Mouse (Mus musculus): ENCODE results near the gene Ssr2. TPM values are rescaled to one million over a fixed set of nuclear protein-coding genes. Genes with fewer than 3 reads are reported as not detected.

Gene Ssr2
- total RNA-seq, 1 experiment from 2014 or later, result 214 TPM

DNA sequence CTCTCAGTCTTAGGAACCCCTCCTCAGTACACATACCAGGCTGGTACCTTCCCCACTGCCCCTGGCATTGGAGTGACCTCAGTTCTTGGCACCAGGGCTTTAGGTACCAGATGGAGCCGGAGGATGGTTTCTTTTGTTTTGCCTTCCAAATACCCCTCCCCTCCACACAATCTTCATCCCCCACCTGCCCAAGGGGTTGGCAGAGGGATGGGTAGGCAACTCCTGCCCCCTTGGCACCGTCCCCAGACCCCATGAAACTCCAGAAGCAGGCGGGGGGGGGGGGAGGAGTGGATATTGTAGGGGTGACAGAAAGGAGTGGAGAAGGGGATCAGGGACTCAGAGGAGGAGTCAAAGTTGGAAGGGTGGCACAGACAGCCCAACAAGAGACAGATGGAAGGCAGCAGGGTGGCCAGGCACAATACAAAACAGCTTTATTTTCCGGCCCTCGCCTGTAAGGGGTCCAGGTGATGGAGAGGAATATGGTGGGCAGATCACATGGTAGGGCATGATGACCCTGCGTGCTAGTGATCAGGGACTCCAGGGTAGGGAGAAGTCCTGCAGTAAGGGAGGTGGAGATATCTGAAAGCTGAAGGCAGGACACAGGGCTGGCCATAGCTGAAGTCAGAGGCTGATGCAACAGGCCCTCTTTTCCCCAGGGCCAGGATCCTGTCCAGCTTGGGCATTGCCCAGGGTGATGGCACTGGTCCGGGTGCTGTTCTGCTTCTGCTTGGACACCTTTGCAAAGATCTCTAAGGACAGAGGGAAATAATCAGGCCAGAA, 33.9 kb upstream of the Ssr2 start:
- no peak for DNase-seq

DNA sequence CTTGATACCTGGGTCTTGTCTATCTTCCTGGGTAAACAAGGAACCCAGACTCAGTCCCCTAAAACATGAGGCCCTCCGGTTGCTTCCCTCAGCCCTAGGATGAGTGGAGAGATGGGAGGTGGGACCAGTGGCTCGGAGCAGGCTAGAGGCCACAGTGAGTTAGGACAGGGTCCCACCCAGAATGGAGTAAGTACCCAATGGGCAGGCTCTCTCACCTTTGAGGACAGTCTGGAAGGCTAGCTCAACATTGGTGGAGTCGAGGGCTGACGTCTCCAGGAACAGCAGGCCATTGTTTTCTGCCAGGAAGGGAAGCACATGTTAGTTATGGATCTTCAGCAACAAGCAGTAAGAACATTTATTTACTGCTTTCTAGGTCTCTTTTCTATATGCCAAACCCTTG, 33.2 kb upstream of the Ssr2 start:
- DNase-seq, result no peak

DNA sequence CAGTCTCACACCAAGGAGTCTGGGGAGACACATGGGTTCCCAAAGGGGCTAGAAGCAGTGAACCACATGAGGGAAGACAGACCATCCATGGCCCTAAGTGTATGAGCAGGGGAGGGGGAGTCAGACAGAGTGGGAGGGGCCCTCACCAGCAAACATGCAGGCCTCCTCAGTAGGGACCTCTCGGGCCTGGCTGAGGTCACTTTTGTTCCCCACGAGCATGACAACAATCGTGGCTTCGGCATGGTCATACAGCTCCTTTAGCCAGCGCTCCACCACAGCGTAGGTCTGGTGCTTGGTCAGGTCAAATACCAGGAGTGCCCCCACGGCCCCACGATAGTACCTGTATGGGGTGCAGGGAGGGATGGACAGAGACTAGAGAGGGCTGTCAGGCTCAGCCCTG, 32.5 kb upstream of the Ssr2 start:
- DNase-seq, result no peak

DNA sequence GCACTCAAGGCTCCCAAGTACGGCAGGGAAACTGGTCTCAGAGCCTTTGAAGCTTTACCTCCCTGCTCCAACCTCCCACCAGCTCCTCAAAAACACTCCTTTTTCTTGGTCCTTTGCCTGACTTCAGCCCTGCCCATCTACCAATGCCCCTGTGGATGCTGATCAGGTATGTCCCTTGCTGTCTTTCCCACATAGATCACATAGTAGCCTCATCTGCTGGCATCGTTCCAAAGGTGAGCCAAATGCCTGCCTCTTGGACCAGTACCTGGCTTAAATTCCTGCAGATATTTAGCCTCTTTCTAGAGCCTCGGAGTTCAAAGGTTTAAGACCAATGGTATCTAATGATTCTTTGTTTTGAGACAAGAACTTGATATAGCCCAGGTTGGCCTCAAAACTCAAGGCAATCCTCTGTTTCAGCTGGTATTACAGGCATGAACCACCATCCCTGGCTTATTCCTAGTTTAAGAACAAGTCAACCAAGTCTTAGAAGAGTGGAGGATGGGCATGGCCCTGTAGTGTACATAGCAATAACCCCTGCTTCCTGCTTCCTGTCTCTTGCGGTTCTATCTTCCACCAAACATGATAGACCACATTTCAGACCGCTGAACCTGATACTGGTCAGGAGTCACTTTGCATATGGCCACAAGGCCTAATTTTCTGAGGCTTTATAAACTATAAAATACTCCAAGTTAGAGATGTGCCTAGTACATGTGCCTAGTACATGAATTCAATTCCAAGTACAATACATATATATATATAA, 31.8 kb upstream of the Ssr2 start:
- no peak for DNase-seq

DNA sequence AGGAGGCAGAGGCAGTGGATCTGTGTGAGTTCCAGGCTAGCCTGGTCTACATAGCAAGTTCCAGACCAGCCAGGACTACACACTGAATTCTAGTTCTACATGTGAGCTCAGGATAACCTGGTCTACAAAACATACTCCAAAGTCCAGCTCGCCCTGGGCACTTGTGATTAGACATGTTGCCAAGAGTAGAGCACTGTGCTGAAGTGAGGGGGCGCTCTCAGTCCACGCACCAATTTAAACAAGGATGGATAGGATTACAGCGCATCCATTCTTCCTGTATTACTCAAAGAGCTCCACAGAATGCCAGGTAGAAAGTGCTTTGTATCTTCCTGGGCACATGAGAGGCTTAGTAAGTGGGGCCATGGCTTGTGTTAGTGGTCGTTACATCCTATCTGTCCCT, 31.2 kb upstream of the Ssr2 start:
- no peak for DNase-seq

DNA sequence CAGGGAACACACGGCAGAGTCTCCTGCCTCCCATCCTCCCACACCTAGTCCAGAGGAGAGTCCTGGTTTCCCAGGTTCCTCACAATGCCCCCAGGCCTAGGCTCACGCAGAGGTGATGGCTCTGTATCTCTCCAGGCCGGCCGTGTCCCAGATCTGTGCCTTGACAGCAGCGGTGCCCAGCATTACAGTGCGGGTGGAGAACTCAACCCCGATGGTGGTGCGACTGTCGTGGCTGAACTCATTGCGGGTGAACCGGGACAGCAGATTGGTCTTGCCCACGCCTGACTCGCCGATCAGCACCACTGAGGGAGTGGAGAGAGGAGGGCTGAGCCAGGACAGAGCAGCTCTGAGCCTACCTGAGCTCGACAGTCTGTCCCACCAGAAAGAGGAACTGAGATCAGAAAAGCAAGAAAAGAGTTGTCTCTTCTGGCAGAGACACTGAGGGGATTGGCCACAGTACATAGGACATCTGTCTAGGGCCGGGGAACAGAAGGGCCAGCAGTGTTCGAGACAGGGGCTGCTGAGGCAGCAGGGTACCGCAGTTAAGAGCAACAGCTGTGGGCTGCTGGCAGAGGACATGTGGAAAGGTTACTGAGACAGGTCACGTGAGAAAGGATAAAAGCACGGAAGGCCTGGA, 30.6 kb upstream of the Ssr2 start:
- DNase-seq, result no peak

DNA sequence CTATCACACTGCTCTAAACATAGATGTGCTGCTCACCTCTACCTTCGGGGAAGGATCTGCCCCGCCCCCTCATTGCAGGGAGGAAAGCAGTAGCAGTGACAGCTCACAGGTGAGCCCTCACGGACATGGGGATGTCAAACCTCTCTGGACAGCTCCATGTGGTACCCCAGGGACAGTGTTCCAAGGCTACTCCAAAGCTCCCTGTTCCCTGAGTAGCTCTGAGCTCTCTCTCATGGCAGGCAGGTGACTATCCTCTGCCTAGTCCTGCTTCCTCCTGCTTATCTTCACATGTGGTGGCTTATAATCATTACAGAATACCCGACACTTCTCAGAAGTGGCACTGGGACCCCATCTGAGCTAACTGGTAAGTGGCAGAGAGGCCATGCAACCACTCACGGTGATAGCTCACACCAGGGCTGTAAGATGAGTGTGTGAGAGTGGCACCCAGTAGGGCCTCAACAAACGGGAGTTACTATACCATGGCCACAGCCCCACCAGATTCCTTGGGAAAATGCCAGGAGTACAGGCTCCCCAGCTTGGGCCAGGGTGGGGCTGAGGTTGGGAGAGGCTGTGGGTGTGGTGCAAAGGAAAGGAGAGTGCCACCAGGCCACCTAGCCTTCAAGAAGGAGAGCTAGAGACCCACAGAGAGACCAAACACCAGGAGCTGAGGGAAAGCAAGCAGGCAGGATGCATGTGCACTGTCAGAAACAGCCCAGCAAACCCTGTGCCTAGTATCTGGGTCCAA, 28.8 kb upstream of the Ssr2 start:
- DNase-seq, result no peak

DNA sequence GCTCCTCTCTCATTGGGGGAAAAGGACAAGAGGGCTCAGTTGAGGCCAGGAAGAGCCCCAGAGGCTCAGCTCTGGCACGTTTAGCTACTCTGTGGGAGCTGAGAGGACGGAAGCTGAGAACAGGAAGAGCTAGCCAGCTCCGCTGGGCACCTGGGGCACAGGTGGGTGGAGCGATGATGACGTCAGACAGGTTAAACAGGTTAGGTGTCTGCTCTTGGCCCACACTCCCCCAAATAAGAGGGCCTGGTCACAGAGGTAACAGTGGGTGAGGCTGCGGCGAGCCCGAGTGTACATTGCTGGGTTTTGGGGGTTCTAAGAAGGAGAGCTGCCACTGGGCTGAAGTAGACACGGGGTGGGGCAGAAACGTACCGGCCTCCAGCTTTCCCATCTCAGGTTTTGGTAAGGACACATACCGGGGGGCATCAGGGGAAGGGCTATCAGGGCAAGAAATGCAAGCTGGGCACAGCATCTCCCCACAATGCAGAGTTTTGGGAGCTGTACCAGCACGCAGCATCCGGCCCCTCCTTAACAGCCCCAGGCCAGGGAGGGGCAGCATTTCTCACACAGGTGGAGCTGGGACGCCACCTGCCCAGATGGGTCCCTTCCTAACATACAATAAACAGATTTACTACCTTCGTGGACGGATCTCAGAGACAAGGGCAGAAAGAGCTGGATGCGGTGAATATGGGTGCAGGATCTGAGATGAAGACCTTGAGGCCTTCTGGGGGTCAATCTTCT, 27.3 kb upstream of the Ssr2 start, which contains the start of gene Rab25:
TSS of gene Rab25 (minus strand) at position 121 of the 738 bp plus-strand sequence.
- no peak for DNase-seq

DNA sequence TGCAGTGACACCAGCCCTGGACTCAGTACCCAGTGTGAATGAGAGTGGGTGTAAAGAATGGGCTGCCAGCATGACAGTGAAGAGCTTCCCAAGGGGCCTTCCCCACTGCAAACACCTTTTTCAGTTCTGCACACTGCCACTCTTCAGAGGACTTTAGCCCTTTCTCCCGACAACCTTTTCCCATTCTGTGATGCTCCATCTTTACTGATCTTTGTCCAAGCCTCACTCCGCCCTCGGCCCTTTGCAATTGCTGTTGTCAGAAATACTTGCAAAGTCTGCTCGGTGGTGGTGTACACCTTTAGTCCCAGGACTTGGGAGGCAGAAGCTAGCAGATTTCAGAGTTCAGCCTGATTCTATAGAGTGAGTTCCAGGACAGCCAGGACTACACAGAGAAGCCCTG, 24.1 kb upstream of the Ssr2 start:
- no peak for DNase-seq

DNA sequence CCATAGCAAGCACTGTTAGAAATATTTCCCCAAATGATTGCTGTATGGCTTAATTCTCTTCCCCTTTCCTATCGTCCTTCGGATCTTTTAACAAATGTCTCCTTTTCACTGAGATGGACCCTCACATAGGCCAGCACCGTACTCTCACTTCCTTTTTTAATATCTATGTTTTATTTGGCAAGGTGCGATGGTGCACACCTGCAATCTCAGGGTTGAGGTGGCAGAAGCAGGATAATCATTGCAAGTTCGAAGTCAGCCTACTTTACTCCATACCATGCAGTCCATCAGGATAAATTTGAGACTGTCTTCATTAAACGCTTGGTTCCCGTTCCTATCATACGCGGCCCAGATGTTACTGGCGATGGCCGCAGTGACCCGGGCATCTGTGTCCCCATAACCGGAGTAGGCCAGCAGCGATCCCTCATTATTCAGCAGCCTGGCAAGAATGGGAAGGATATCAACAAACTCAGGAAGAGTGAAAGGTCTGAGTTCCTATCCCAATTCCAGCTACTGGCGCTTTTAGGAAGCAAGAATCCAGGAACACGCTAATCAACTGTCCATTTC, 23.5 kb upstream of the Ssr2 start:
- no peak for DNase-seq

DNA sequence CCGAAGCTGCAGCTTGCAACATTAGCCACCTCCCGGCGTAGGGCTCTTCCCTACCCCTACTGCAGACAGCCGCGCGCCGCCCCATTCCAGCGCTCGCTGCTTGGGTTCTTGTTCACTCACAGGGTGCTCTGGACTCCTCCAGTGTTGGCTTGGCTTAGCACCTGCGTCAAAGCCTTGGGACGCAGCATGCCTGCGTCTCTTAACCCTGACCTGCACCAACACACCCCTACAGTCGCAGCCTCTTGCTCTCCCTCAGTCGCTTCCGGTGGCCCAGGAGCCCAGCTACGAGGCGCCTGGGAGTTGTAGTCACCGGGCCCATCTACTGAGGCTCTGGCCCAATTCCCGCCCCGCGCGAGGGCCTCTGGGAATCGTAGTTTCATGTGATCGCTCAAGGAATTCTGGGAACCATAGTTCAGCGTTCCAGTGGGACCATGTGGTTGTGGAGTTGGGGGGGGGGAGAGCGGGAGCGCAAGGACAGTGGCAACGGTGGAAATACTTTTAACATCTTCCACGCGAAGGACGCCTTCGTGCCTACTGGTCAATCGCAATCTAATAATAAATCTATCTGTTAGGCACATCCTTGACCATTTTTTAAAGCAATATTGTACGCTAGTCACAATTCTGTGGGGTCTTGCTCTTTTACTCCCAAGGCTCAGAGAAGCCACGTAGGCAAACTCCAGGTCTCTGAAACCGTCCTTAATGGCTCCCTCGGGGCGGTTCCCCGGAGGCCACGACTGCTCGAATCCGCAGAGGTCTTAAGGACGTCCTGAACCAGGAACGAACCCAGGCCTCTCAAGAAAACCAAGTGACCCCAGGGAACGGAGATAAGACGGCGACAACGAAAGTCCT, 22.8 kb upstream of the Ssr2 start, which contains the start of gene Lamtor2:
TSS of gene Lamtor2 (minus strand) at position 399 of the 849 bp plus-strand sequence.
- DNase-seq, result peak; percentile 97

DNA sequence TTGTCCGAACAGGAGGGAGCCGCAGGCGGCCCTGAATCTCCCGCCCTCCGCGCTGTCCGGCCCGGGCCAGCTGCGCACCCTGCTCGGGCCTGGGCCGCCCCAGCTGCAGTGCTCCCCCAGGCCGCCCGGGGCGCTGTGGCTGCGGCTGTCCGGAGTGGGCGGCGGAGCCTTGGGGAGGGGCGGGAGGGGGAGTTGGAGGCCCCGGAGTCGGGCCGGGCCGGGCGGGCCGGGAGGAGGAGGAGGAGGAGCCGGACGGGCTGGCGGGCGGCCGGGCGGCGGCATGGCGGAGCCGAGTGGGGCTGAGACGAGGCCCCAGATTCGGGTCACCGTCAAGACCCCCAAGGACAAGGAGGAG, 22.2 kb upstream of the Ssr2 start, which contains the start of gene Ubqln4:
TSS of gene Ubqln4 (plus strand) at position 234 of the 355 bp plus-strand sequence.
- peak; percentile 94 for DNase-seq

DNA sequence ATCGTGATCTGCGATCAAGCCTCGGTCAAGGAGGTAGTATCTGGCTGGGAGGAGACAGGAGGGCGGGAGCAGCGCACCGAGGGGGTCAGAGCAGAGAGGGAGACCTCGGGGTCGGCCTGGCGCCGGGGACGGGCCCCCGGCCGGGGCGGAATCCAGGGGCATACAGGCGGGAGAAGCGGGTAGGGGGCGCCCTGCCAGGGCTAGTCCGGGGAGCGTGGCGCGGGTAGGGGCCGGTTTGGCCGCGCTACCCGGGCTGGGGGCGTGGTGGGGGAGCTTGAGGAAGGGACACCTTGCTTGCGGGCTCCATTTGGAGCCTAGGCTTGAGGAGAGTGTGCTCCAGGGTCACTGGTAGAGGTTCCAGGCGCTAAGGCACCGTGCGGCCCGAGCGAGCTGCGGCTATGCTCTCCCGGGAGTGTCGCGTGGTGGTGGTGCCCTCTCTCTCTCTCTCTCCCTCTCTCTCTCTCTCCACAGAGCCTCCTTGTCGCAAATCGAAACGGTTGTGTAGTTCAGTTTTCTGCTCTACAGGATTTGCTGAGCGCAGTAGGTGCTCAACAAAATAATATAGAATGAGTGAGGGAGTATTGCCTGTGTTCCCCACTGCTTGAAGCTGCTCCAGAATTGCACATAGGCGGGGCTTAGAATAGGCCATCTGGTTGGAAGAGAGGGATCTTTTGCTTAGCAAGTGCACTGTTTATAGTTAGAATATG, 21.6 kb upstream of the Ssr2 start:
- no peak for DNase-seq

DNA sequence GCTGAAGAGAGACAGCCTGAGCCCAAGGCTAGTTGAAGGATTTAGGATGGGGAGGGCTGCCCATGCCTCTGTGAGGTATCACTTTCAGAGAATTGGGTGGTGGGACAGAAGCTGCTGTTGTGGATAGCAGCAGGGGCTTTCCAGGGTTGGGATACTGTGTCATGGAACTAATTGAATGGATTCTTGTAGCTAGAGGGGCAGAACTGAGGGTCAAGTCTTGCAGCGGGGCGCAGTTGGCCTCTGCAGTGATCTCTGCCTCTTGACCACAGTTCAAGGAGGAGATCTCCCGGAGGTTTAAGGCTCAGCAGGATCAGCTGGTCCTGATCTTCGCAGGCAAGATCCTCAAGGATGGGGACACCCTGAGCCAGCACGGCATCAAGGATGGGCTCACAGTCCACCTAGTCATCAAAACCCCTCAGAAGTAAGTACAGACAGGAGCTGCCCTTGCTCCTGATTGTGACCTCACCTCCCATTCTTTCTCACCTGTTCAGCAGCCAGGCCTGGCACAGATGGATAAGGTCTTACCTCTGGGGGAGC, 20.5 kb upstream of the Ssr2 start:
- DNase-seq, result no peak

DNA sequence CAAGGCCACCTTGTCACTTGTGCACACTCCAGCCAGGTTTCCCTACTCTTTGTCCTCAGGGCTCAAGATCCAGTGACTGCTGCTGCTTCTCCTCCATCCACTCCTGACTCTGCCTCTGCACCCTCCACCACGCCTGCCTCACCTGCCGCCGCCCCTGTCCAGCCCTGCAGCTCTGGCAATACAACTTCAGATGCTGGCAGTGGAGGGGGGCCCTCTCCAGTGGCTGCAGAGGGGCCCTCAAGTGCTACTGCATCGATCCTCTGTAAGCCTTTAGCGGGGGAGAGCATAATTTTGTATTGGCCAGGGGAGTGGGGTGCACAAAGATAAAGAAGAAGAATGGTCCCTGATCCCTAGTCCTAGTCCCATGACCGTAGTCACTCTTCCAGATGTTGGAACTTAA, 19.9 kb upstream of the Ssr2 start:
- no peak for DNase-seq

DNA sequence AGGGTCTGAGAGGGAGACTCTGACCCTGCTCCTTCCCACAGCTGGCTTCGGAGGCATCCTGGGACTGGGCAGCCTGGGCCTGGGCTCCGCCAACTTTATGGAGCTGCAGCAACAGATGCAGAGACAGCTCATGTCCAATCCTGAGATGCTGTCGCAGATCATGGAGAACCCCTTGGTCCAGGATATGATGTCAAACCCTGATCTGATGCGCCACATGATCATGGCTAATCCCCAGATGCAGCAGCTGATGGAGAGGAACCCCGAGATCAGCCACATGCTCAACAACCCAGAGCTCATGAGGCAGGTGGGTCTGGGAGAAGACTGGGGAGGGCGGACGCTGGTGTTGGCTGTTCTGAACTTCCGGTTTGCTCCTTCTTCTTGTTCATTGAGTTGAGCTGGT, 19.1 kb upstream of the Ssr2 start:
- no peak for DNase-seq

DNA sequence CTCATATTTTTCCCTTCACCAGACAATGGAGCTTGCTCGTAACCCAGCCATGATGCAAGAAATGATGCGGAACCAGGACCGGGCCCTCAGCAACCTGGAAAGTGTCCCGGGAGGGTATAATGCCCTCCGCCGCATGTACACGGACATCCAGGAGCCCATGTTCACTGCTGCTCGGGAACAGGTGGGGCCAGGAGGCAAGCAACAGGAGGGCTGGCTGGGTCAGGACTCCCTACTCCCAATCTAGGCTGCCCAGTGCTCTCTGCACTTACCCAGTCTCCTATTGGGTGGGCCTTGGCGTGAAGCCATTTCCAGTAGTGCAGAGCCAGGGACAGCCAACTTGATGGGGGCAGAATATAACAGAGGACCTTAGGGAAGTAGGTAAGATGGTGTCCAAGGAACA, 16.1 kb upstream of the Ssr2 start:
- DNase-seq, result no peak

DNA sequence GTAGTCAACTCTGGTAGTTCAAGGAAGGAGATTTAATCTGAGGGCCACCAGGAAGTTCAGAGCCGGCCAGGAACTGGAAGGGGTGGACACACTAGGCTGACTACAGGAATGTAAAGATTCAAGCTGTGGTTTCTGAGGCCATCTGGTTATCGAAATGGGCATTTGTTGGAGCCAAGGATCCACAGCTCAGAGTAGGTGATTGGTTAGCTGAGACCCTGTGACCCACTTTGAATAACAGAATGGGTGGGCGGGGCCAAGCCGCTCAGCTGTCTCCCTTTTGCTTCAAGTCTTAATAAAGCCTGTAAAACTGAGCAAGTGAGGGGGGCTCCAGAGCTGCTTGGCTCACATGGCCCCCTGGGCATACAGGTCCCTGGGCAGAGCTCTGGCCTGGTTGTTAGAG, 13.7 kb upstream of the Ssr2 start:
- no peak for DNase-seq

DNA sequence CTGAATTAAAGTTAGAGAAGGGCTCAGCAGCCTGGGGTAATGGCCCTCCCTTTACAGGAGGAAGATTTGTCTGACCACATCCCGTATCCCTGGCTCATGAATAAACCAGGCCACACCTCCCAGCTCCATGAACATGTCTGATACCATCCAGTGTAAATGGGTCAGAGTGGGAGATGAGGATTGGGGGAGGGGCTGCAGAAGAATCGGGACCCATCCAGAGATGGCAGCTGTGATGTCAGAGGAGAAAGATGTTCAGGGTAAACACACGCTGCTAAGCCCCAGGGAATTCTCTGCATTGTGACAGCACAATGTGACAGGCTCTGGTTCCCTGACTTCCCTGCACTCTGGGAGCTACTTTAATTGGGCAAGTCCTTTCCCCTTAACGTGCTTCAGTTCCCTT, 12.2 kb upstream of the Ssr2 start:
- no peak for DNase-seq

Data from adrenal gland, postnatal 25 days (tissue).